In the genomic region with DNA sequence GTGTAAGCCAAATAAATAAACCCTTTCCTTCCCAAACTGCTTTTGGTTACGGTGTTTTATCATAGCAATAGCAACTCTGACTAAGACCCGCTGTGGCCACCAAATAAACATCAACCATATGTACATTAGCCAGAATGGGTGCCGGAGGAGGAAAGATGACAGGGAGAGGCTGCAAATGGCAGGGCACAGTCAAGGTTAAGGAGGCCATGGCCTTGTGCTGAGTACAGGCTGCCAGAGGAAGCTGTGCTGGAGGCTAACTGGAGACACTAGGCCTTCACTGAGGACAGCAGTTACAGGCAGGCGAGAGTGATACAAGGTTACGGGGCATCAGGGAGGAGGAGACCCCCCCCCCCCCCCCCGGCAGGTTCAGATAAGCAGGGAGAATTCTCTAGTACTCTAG, we compare ENCODE assay signal across 16 mouse cellular contexts. TPM values are rescaled to one million over a fixed set of nuclear protein-coding genes. Genes with fewer than 3 reads are reported as not detected.
DNase-seq lines count a peak whose midpoint lies in the region.
"Had no signal": no experiment of that assay in that cellular context is flagged by ENCODE, and none has a peak within 500 bp of the region (broad histone marks: within the 10 kb centered on the region; RNA-seq: fewer than 3 reads in every experiment).

No protein-coding gene starts in this region.

- DNase-seq in adrenal gland, adult (ENCODE audit: inconsistent age in 2 of 2, low spot score in 1 of 2) = peak; percentile 67 to 85
- DNase-seq in adrenal gland, adult 18-20 months (ENCODE audit: low spot score in 2 of 2) = no peak
- DNase-seq in adrenal gland, postnatal 14 days = peak; percentile 54
- no peak for DNase-seq in adrenal gland, postnatal 4 days (ENCODE audit: low spot score in 2 of 2)
- DNase-seq in ovary, postnatal 36 days (ENCODE audit: low spot score) = peak; percentile 26
- DNase-seq in ovary, postnatal 14 days (ENCODE audit: low spot score) = no peak
- no peak for DNase-seq in c-Kit-positive CD71-positive TER-119-positive erythroid progenitor cells, embryonic 14.5 days (ENCODE audit: low spot score)
- DNase-seq: cerebellum, adult 18-20 months; cerebellum, adult 9-10 months; cerebellum, postnatal 14 days; gastrocnemius, postnatal 10 days; gastrocnemius, postnatal 36 days; heart, adult 2 months; heart, postnatal 14 days; heart, postnatal 4 days had no signal

RNA-seq across cellular contexts. Expression of a gene that starts 16.7 kb away (rescaled TPM):
- 10 to 100 TPM; 14.6 to 22.9 TPM for total RNA-seq in adrenal gland, adult 18-20 months (2021)
- total RNA-seq in adrenal gland, postnatal 14 days (2021) = 17.6 and 26.3 TPM in 2 replicates
- 1 to 10 TPM; 7.9 to 8.8 TPM for total RNA-seq in adrenal gland, postnatal 4 days (2021)
- total RNA-seq: granulocyte monocyte progenitor cell, adult 5-6 weeks had no signal

RNA-seq across cellular contexts. Expression of a gene that starts 21.7 kb away (rescaled TPM):
- total RNA-seq in adrenal gland, adult 18-20 months (2021) = 10 to 100 TPM; 69.9 to 71.9 TPM
- 89.2 and 92.2 TPM in 2 replicates for total RNA-seq in adrenal gland, postnatal 14 days (2021)
- 100 to 1,000 TPM; 120 to 124 TPM for total RNA-seq in adrenal gland, postnatal 4 days (2021)

RNA-seq across cellular contexts. Expression of a gene that starts 26.5 kb away (rescaled TPM):
- total RNA-seq in adrenal gland, adult 18-20 months (2021) = 1,000 to 10,000 TPM; 1,582 to 1,912 TPM
- total RNA-seq in adrenal gland, postnatal 14 days (2021) = 1,759 and 1,890 TPM in 2 replicates
- total RNA-seq in adrenal gland, postnatal 4 days (2021) = 1,000 to 10,000 TPM; 2,039 to 2,132 TPM

RNA-seq across cellular contexts. Expression of a gene that starts 33.4 kb away (rescaled TPM):
- total RNA-seq in adrenal gland, adult 18-20 months (2021) = 10 to 100 TPM; 54.7 to 76.5 TPM
- total RNA-seq in adrenal gland, postnatal 14 days (2021) = 36.4 and 46.4 TPM in 2 replicates
- total RNA-seq in adrenal gland, postnatal 4 days (2021) = 10 to 100 TPM; 45.2 to 46.9 TPM

RNA-seq across cellular contexts. Expression of a gene that starts 33.4 kb away (rescaled TPM):
- 10 to 100 TPM in 1 of 2 experiments, 1 to 10 TPM in 1; 9.8 to 12.8 TPM for total RNA-seq in adrenal gland, adult 18-20 months (2021)
- total RNA-seq in adrenal gland, postnatal 14 days (2021) = 8.5 and 9.0 TPM in 2 replicates
- total RNA-seq in adrenal gland, postnatal 4 days (2021) = 10 to 100 TPM; 16.3 to 16.5 TPM

Comparison
In these comparisons a context has a peak if more than half of its experiments do, and no peak if none do; other contexts are left out.
1. DNase-seq: peak in adrenal gland, adult (2 of 2), adrenal gland, postnatal 14 days (single experiment) and ovary, postnatal 36 days (single experiment); none in adrenal gland, adult 18-20 months (0 of 2), adrenal gland, postnatal 4 days (0 of 2), ovary, postnatal 14 days (single experiment) and c-Kit-positive CD71-positive TER-119-positive erythroid progenitor cells, embryonic 14.5 days (single experiment).